Mouse (Mus musculus) ES-E14 (cell line): Measurements from ENCODE around the gene Smchd1. TPM values are rescaled to one million over a fixed set of nuclear protein-coding genes. Genes with fewer than 3 reads are reported as not detected.

Experiments
- DNase-seq: peaks from one replicate; pipeline ENCODE4 v3.0.0-alpha.2; 2013; ENCODE audit warnings: low read depth, low spot score
- H3K27ac ChIP-seq: 2 replicates; pipeline ENCODE4 v1.5.1; 2012; ENCODE audit warnings: low read depth, mild to moderate bottlenecking, low read length, moderate library complexity, mixed read lengths; ENCODE audit not compliant: poor library complexity, insufficient read depth, severe bottlenecking
- H3K36me3 ChIP-seq: 2 replicates; pipeline ENCODE4 v1.6.1; 2012; ENCODE audit warnings: mild to moderate bottlenecking, low read length, moderate library complexity, mixed read lengths; ENCODE audit not compliant: control insufficient read depth, poor library complexity, insufficient read depth, severe bottlenecking
- H3K4me1 ChIP-seq, 2 experiments: fragments of 150-350 bp in 1 of 2; sonication (generic) in 1 of 2; 2 replicates each; pipeline ENCODE4 v1.6.1; 2012; ENCODE audit warnings: low read length in 2 of 2, mild to moderate bottlenecking in 1 of 2, mixed read lengths in 1 of 2; ENCODE audit not compliant: control insufficient read depth in 2 of 2, insufficient read depth in 2 of 2, poor library complexity in 1 of 2
- H3K4me3 ChIP-seq, 2 experiments: fragments of 150-350 bp in 1 of 2; sonication (generic) in 1 of 2; 2 replicates each; pipeline ENCODE4 v1.5.1; 2012; ENCODE audit warnings: low read length in 2 of 2, low read depth in 1 of 2, mild to moderate bottlenecking in 1 of 2, mixed read lengths in 1 of 2; ENCODE audit not compliant: insufficient read depth in 1 of 2, poor library complexity in 1 of 2, severe bottlenecking in 1 of 2
- H3K9ac ChIP-seq: 2 replicates; pipeline ENCODE4 v1.6.1; 2012; ENCODE audit warnings: low read depth, mild to moderate bottlenecking, low read length, mixed read lengths; ENCODE audit not compliant: poor library complexity, insufficient read depth, severe bottlenecking
- H3K9me3 ChIP-seq: fragments of 150-350 bp; sonication (generic); 2 replicates; pipeline ENCODE4 v1.6.1; 2012; ENCODE audit warnings: low read depth, mild to moderate bottlenecking, low read length; ENCODE audit not compliant: control insufficient read depth, insufficient read depth
- CHD2 ChIP-seq: IDR thresholded peaks from 2 replicates; pipeline ENCODE4 v1.6.1; 2014; ENCODE audit warnings: mild to moderate bottlenecking, low read depth, low read length, inconsistent platforms
- HCFC1 ChIP-seq: IDR thresholded peaks from 2 replicates; pipeline ENCODE4 v1.6.1; 2012; ENCODE audit warnings: low read length, inconsistent platforms, borderline replicate concordance; ENCODE audit not compliant: insufficient read depth
- MAFK ChIP-seq: IDR thresholded peaks from 2 replicates; pipeline ENCODE4 v1.6.1; 2014; ENCODE audit warnings: mild to moderate bottlenecking, low read depth, low read length, inconsistent platforms; ENCODE audit not compliant: insufficient read depth
- ZC3H11A ChIP-seq: IDR thresholded peaks from 2 replicates; pipeline ENCODE4 v1.6.1; 2012; ENCODE audit warnings: low read depth, mild to moderate bottlenecking, inconsistent platforms, low read length, borderline replicate concordance
- ZNF384 ChIP-seq: IDR thresholded peaks from 2 replicates; pipeline ENCODE4 v1.6.1; 2012; ENCODE audit warnings: low read depth, low read length, inconsistent platforms
- in situ Hi-C, 2 experiments: fragments of 600-800 bp; cut with MboI; formaldehyde crosslinking; loops; one replicate each; pipeline ENCODE4 v1.15.1; 2025; ENCODE audit warnings: low sequenced_read_pairs in 2 of 2, inconsistent platforms in 1 of 2; ENCODE audit not compliant: unreplicated experiment in 2 of 2
- total RNA-seq: library from RNA; depleted of rRNA; stranded (reverse); fragments of 300-350 nt; gene quantifications from 2 replicates; pipeline ENCODE4 v1.2.3, GENCODE M21; 2012

Gene Smchd1
- total RNA-seq, 1 experiment: 41.0 TPM

DNA sequence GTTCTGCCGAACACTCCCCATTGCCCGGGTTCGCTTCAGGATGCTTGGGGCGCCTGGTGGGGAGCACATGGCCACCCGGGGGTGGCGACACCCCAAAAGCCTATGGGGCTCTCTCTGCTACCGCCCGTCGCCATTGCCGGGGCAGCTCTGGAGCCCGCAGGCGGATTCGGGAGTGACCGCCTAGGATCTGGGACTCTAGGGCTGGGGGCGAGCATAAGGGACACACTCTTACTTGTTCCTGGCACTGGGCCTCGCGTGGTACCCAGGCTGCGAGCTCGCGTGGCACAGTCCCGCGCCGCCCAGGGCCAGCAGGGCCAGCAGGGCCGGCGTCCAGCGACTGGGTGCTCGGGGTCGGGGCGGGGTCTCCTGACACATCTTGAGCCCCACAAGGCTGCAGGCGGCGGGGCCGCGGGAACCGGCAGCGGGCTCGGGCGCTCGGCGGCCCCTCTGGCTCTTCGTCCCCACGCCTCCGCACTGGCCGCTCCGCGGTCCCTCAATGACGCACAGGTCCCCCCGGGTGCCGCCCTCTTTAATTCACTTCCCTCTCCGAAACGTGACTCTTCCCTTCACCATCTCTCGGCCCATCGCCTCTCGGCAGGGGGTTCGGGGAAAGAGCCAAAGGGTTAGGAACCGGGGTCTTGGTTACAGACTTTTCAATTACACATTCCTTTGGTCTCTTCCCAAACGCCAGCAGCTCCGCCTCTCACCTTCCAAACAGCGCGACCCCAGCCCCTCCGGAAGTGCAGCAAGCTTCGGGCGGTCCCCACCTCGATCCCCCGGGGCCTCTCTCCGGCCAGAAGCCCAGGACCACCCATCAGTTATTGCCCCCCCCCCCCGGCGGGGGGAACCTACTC lies 164.4 kb downstream of the Smchd1 start:
- Histone ChIP-seq H3K4me1 (peaks cover 0 to 5% of the 10 kb centered on the region in 2 experiments; a peak in 1 of 4 replicates), H3K36me3 (no peaks in the 10 kb centered on the region), H3K27ac (no peak overlapping the region), H3K9ac (peak overlapping the region; percentile 46), H3K9me3 (no peaks in the 10 kb centered on the region), H3K4me3 (peak overlapping the region; percentile 65 to 71)
- in situ Hi-C loops: no loop called here
- no peak for TF ChIP-seq HCFC1
- TF ChIP-seq ZC3H11A: no peak
- no peak for TF ChIP-seq CHD2
- no peak for TF ChIP-seq ZNF384
- TF ChIP-seq MAFK: no peak
- peak; percentile 21 for DNase-seq

DNA sequence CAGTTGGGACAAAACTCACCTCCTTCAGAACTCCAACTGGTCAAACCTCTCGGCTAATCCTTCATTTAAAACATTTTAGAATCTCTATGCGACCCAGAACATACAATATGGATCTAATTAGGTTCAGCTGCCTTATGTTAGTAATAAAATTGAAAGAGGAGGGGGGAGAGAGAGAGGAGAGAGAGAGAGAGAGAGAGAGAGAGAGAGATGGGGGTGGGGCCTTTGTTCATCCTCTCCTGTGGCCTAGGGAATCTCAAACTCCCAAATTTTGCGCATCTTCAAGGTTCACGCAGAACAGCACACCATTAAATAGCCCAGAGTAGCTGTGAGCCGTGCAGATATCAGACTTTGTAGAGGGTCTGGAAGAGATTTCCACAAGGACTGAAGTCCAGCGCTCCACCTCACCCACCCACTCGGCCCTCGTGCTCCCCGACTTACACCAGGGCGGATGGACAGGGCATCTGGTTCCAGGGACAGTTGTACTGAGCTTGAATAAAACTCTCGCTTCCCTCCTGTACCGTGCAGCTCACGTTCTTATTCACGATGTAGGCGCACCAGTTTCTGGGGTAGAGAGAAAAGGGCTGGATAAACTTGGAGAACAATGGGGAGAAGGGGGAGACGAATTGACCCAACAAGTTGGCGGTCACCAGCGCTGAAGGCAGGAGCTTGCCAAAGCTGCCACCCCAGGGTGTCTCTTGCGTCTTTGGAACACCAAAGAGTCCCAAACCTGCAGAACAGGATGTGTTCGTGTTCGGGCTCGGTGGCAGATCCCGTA lies 165.2 kb downstream of the Smchd1 start:
- no peak overlapping the region for H3K27ac ChIP-seq
- peak overlapping the region; percentile 65 to 71 for H3K4me3 ChIP-seq
- H3K9me3 ChIP-seq: no peaks in the 10 kb centered on the region
- H3K36me3 ChIP-seq: no peaks in the 10 kb centered on the region
- no peak for TF ChIP-seq HCFC1
- TF ChIP-seq ZNF384: no peak
- TF ChIP-seq MAFK: no peak
- TF ChIP-seq CHD2: no peak
- no peak for TF ChIP-seq ZC3H11A
- peaks cover 0 to 5% of the 10 kb centered on the region in 2 experiments; a peak in 1 of 4 replicates for H3K4me1 ChIP-seq
- DNase-seq: no peak
- no peak overlapping the region for H3K9ac ChIP-seq
- in situ Hi-C loops: no loop called here

DNA sequence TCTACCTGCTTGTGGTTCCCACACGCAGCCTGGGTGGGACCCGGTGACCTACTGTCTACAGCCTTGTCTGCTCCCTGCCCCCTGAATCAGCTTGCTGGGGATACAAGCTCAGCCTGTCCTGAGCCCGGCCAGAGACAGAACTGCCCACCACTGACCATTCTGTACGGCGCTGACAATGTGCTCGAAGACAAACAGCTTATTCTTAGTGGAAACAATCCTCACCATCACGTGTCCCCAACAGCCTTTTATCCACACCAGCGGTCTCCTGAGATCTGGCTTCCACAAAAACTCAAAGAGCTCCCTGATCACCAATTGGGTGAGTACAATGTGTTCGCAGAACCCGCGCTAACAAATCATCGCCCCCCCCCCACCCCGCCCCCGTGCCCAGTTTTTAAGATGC lies 166.0 kb downstream of the Smchd1 start:
- no peak for TF ChIP-seq CHD2
- TF ChIP-seq ZC3H11A: no peak
- TF ChIP-seq MAFK: no peak
- no peak for TF ChIP-seq ZNF384
- no peak for TF ChIP-seq HCFC1
- no peak for DNase-seq
- Histone ChIP-seq H3K27ac (no peak overlapping the region), H3K4me1 (peaks cover 0 to 5% of the 10 kb centered on the region in 2 experiments; a peak in 1 of 4 replicates), H3K36me3 (no peaks in the 10 kb centered on the region), H3K9me3 (no peaks in the 10 kb centered on the region), H3K9ac (no peak overlapping the region), H3K4me3 (no peak overlapping the region)
- in situ Hi-C loops: no loop called here

DNA sequence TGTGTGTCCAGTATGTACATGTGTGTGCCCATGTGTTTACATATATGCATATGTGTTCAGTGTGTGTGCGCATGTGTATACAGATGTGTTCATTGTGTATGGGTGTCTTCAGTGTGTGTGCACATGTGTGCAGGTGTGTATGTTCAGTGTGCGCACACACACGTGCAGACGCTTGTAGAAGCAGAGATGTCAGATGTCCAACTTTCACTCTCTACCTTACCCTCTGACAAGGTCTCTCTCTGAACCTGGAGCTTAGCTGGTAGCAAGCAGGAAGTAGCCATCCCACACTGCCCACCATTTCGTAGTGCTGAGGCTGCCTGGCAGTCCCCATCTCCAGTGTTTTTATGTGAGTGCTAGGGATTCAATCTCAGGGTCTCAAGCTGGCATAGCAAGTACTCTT lies 166.8 kb downstream of the Smchd1 start:
- in situ Hi-C loops: no loop called here
- peaks cover 0 to 5% of the 10 kb centered on the region in 2 experiments; a peak in 1 of 4 replicates for H3K4me1 ChIP-seq
- no peaks in the 10 kb centered on the region for H3K36me3 ChIP-seq
- no peak for TF ChIP-seq HCFC1
- no peak for TF ChIP-seq CHD2
- TF ChIP-seq ZNF384: no peak
- no peak for TF ChIP-seq MAFK
- no peak for TF ChIP-seq ZC3H11A
- no peak overlapping the region for H3K9ac ChIP-seq
- no peak overlapping the region for H3K27ac ChIP-seq
- H3K9me3 ChIP-seq: no peaks in the 10 kb centered on the region
- no peak for DNase-seq
- H3K4me3 ChIP-seq: no peak overlapping the region
